Mouse (Mus musculus): ENCODE results near the gene Hc. TPM values are rescaled to one million over a fixed set of nuclear protein-coding genes. Genes with fewer than 3 reads are reported as not detected.
A peak's percentile ranks its signal among the peaks of the same experiment; 100 is the strongest.

The Hc gene
- total RNA-seq, 2 experiments from 2014 or later = not detected

DNA sequence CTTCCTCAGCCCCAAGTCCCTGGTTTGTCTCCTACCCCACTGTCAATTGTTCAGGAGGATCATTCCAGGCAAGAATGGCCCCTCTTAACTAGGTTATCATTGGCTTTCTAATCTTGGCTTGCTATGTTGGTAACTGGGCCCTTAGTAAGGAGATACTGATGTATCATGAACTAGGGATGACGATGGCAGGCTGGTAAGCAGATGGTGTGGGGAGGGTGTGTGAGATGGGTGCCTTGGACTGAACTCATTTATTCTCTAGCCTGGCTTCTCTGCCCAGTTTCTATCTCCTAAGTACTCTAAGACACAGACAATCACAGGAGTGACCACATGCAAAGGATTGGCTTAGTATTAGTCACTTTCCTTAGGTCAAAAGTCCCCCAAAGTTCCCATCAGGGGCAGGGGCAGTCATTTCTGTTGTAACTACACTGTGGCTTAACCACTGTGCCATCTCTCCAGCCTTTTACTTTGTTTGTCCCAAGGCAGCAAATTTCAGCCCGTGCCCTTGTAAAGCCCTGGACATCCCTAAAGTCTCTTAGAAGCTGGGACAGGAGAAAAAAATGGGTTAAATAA, 107.6 kb downstream of the Hc start:
- no peak for DNase-seq

DNA sequence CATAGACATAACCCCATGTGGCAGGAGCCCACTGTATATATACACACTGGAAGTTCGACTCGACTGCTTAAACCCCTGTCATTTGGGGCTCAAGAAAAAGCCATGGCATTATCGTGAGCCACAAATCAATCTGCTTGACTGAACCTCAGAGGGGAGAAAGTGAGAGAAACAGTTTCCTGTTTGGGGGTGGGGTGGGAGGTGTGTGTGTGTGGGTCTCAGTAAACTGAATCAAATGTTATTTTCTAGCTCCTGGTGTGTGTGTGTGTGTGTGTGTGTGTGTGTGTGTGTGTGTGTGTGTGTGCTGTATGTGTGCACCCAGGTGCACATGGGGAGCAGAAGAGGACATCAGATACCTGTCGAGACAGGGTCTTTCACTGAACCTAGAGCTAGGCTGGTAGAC, 108.2 kb downstream of the Hc start:
- DNase-seq = no peak

DNA sequence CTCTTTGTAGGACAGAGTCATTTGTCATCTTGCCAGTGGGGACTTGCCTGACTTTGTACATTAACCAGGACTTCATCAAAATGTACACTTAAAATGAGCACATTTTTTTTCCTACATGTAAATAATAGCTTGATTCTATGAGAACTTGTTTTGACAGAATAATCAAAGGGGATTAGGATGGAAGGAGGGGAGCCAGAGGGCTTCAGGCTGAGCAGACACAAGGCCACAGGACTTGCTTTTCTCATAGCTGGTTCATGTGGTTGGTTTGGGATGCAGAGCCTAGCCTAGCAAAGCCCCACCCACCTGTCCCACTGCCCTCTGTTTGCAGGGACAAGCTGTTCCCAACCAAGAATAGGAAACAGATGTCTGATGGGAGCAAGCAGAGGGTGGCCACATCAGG, 109.8 kb downstream of the Hc start:
- no peak for DNase-seq

DNA sequence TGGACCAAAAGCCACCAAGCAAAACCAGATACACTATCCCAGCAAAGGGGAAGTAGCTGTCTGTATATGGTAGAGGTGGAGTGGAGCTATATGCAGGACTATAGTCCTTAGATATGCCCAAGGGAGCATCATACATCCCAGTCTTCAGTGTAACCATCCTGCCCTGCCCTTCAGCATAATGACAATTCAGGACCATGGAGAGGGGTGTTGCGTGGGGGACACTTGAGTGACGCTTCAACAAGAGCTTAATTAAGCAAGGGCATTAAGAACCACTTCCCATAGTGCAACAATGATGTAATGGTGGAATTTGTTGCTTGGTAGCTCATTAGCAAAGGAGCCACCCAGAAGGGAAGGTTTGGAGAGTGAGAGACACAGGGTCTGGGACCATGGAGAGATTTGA, 112.6 kb downstream of the Hc start:
- DNase-seq = no peak

DNA sequence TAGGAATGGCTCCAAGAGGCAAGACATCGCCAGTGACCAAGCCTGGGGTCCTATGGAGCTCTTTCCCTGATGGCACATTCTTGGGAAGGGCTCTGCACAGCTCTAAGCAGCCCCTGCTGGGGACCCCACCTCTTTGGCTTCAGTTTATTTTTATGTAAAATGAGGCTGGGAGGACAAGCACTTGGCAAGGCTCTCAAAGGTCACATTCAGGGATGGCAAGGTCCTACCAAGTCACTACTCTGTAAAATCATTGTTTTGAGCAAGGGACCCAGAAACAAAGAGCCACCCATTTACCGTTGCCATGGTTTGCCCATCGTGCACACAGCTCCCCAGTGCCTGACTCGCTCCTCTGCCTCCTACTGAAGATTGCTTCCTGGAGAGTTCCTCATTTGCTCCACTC, 115.2 kb downstream of the Hc start:
- no peak for DNase-seq

DNA sequence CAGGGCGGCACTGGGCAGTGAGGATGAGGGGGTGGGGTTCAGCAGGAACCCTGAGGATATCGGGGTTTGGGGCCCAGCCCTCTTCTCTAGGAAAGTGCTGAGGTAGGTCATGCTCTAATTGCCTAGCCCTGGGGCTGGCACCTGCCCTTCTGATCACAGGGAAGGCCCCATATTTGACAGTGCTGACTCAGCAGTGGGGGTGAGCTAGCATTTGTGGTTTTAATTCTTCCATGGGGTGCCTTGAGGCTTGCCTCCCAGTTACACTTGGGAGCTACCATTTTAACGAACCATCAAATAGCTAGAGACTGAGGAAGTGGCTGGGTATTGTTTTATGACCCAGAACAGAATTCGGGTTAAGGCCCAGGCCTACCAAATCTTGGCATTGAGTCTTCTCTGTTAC, 115.7 kb downstream of the Hc start:
- no peak for DNase-seq

DNA sequence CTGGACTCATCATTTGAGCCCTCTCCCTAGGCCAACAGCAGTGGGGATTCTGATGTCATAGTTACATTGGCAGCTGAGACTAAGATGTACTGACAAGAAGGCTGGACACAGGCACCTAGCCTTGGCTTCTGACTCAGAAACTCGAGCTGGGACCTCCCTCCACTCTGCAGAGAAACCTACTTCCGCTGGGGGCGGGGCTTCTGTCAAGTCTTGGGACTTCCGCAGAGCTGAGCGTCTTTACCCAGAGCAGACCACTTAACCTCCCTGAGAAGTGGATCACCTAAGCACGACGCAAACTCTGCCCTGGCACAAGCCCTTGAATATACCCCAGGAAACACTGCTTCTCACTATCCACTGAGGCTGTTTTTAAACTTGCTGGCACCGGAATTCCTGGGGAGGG, 116.5 kb downstream of the Hc start:
- peak; percentile 52 for DNase-seq

DNA sequence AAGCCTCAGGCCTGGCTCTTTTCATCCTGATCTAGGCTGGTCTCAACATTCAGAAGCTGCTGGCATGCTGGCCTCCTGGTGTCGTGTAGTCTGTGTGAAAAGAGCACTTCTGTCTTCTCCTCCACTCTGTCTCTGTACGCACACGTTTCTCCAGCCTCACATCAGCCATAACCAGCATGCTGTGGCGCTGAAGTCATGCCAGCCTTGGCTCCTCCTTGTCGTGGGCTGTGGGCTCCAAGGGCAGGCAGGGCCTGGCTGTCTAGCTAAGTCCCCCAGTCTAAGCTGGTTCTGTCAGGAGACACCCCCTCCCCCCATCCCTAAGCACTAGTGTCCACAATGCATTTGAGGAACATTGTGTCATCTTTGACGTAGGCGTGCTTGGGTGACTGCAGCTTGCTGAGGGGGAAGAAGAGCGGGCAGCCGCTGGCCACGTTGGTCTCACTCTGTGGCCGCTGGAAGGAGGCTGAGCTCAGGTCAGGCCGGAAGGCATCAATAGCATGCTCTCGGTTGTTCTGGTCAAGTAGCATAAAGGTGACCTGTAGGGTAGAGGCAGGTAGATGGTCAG, 117.6 kb downstream of the Hc start:
- DNase-seq = no peak

DNA sequence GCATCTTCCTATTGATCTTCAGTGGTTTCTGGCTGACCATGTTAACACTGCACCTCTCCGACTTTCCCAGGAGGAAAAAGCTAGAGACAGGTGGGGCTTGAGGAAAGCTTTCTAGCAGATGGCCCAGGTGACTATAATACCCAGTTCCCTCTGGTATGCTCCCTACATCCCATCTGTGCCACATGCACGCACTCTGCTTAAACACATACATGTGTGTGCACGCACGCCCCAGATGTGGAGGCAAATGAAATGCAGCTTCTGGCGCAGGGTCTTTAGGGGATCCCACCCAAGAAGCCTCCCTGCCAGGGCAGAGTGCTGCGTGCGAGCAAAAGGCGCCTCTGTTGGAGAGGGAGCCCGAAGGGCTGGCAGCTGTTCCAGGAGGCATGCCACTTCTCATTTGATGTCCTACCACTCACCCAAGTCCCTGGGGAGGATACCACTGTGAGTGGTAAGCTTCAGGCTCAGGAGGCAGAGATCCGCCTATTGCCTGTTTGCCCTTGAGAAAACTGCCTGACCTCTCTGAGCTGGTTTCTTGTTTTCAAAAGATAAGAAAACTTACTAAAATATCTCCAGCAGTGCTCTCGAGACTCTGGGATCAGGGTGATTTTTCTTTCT, 120.1 kb downstream of the Hc start:
- no peak for DNase-seq

DNA sequence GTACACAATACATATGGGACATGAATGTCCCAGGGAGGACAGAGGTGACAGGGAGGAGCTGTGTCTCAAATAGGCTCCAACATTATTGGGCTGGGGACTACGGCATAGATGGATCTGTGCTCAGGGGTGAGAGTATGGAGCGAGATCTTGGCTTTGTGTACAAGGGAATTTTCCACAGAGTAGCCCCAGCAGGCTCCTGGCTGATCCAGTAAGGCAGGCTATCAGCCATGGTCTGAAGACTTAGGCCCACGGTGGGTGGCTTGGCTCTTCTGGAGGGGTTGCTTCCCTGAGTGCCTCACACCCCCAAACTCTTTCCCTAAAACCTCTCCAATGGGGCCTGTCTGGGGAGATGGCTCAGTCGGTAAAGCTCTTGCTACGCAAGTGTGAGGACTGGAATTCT, 121.0 kb downstream of the Hc start:
- DNase-seq = no peak

DNA sequence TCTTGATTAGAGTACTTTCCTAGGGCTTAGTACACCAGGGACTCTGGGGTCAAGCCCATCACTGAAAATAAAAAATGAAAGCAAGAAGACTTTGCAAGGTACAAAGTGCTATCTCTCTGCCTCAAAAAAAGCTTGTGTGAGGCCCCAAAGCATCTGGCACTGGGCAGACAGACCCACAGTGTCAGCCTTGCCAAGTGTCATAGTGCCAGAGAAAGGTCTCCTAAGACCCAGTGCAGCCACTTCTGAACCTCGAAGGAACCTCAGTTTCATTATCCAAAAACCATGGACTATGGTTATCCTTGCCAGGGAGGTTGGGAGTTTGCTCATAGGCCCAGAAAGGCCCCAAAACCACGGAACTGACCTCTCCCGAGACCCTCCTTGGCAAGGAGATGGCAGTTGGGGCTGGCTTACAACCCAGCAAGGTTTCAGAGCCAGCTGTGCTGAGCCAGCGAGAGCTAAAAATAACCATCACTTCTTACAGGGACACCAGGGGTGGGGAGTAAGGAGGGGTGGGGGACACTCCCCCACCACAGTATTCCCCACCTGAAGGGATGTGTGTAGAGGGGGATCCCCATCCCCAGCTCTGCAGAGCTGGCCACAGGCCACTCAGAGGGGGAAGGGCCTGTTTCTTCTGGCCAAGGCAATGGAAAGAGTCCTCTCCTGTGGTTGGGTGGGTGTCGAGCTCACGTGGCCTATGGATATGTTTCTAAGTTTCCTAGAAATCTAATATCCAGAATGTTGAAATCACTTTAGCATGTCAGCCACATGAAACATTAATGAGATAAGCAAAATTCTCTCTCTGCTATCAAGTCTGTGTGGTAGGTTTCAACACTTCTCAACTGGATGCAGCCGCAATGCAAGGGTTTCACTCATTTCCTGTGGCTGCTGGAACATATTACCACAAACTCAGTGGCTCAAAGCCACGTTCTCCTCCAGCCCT, 122.7 kb downstream of the Hc start:
- DNase-seq = peak; percentile 52

DNA sequence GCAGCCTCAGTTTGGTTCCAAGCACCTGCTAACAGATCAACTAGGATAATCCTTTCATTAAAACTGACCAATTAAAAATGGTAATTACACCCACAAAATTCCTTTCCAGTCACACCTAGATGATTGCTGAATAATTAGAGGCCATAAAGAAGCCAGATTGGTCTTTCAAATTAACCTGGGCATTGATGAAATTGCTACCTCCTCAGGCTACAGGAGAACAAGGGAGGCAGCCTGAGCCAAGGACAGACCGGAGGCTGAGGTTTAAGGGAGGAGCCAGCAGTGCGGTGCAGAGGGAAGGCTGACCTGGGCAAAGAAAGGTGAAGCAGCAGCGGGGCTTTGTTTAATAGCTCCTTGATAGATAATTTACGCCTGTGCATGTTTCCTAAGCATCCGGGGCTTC, 123.8 kb downstream of the Hc start:
- DNase-seq = no peak

Other genes starting within 250 kb of the Hc start
- 10 to 100 TPM; 44.7 TPM for gene Fbxw2, start 235.1 kb downstream of the Hc start, total RNA-seq (2021)
- gene Gm34653, start 228.4 kb downstream of the Hc start, total RNA-seq (2021) = under 1 TPM in 1 of 2 experiments, not detected in 1; 0.20 TPM
- under 1 TPM; 0.38 TPM for gene Cutal, start 187.0 kb downstream of the Hc start, total RNA-seq (2021)
- gene Psmd5, start 186.5 kb downstream of the Hc start, total RNA-seq (2021) = 10 to 100 TPM in 1 of 2 experiments, 1 to 10 TPM in 1; 8.2 to 13.3 TPM
- 1 to 10 TPM in 1 of 2 experiments, under 1 TPM in 1; 0.91 to 1.3 TPM for gene Phf19, start 147.4 kb downstream of the Hc start, total RNA-seq (2021)
- gene Traf1, start 99.7 kb downstream of the Hc start, total RNA-seq (2021) = 1 to 10 TPM in 1 of 2 experiments, under 1 TPM in 1; 0.46 to 1.3 TPM
- gene AI182371, start 40.1 kb upstream of the Hc start, total RNA-seq (2021) = not detected
- gene Cntrl, start 48.1 kb upstream of the Hc start, total RNA-seq (2021) = 1 to 10 TPM; 5.4 to 7.5 TPM
- gene Rab14, start 139.7 kb upstream of the Hc start, total RNA-seq (2021) = 10 to 100 TPM; 79.3 to 81.6 TPM
- 100 to 1,000 TPM; 345 to 440 TPM for gene Gsn, start 194.9 kb upstream of the Hc start, total RNA-seq (2021)